Mouse (Mus musculus) ES-E14 (cell line): Measurements from ENCODE around the gene Hes7.

Experiments
- HCFC1 ChIP-seq: IDR thresholded peaks from 2 replicates; pipeline ENCODE4 v1.6.1; 2012; ENCODE audit warnings: low read length, inconsistent platforms, borderline replicate concordance; ENCODE audit not compliant: insufficient read depth
- MAFK ChIP-seq: IDR thresholded peaks from 2 replicates; pipeline ENCODE4 v1.6.1; 2014; ENCODE audit warnings: mild to moderate bottlenecking, low read depth, low read length, inconsistent platforms; ENCODE audit not compliant: insufficient read depth
- ZNF384 ChIP-seq: IDR thresholded peaks from 2 replicates; pipeline ENCODE4 v1.6.1; 2012; ENCODE audit warnings: low read depth, low read length, inconsistent platforms

DNA sequence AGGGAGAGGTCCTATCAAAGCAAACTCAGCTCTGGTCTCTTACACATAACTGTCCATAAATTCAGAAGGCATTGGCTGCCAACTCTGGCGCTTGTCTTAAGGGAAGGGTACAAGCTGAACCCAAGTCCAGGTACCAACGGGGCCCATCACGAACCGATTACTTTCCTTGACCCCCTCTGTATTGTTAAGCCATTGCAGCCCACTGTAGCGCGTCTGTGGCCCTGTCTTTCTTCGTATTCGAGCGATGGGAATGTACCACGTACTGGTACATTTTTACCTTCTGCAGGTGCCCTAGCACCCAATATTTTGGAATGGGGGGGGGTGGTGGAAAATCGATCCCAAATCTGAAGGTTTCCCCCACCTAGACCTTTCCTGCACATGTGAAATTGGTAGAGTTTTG is 48.0 kb upstream of the Hes7 start:
- no peak for TF ChIP-seq ZNF384
- no peak for TF ChIP-seq HCFC1
- no peak for TF ChIP-seq MAFK
